Mouse (Mus musculus): ENCODE results near the gene Mcf2l. TPM values are rescaled to one million over a fixed set of nuclear protein-coding genes. Genes with fewer than 3 reads are reported as not detected.

Mcf2l gene
- polyA plus RNA-seq, 1 experiment from 2014 or later = 158 TPM

DNA sequence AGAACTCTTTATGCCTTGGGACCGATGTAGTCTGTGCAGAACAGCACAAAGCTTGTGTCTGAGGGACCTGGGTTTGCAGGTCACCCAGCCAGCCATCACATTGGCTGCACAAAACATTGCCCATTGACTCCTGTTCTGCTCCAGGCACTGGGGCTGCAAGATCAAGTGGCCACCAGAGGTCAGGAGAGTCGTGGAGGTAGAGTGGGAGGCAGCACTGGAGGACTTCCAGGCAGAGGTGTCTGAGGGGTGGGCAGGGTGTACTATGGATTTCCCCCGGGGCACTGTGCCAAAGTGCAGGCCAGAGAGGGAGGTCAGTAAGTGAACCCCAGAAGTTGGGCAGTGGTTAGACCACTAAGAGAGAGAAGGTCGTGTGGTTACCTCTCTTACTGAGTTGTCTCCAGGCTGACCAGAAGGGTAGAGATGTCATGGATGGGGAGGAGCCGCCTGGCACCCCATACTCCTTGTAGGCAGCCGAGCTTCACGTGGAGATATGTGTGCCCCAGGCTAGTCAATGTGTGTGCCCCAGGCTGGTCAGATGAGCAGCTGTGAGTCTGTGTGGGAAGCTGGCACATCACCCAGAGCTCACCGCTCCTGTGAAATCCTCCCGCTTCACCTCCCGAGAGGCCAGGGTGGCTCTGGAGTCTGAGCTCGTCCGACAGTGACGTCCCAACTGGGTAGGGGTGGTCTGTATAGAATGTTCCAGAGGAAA is 115.3 kb downstream of the Mcf2l start:
- H3K4me1 ChIP-seq (replicated peaks; ENCODE audit: control insufficient read depth, insufficient read depth, low read length) = no peaks in the 10 kb centered on the region
- ATAC-seq (ENCODE audit: low FRiP score) (no peak), DNase-seq (ENCODE audit: low spot score) (no peak)
- no peak overlapping the region for H3K4me2 ChIP-seq (replicated peaks)
- H3K36me3 ChIP-seq (replicated peaks; ENCODE audit: control insufficient read depth, insufficient read depth) = peaks cover 77% of the 10 kb centered on the region
- no peaks in the 10 kb centered on the region for H3K27me3 ChIP-seq (ENCODE audit: control insufficient read depth, insufficient read depth, low read length)
- H3K9me3 ChIP-seq (ENCODE audit: control insufficient read depth, low read length) = no peaks in the 10 kb centered on the region
- H3K4me3 ChIP-seq (replicated peaks; ENCODE audit: low read length) = no peak overlapping the region
- H3K27ac ChIP-seq = no peak overlapping the region
- WGBS = 76% methylated on average over 13 of the region's 13 CpGs
- H3K9ac ChIP-seq = no peak overlapping the region

DNA sequence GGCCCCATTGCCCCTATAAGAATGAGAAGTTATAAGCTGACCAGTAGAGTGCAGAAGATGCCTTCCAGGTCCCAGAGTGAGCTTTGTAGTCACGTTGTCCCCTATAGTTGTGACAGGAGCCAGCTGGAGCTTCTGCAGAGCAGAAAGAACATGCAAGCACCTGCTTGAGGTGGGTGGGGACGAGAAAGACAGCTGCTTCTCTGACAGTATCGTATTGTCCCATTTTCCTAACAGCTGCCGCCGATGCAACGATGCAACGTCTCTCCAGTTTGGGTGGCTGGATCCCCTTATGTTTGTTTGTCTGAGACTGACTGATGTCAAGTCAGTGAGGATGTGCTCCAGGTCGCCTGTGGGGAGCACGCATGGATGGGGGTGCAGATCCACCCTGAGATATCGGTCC is 117.8 kb downstream of the Mcf2l start:
- Histone ChIP-seq H3K4me2 (replicated peaks) (no peak overlapping the region), H3K27me3 (ENCODE audit: control insufficient read depth, insufficient read depth, low read length) (no peaks in the 10 kb centered on the region), H3K4me3 (replicated peaks; ENCODE audit: low read length) (no peak overlapping the region), H3K9ac (no peak overlapping the region), H3K9me3 (ENCODE audit: control insufficient read depth, low read length) (no peaks in the 10 kb centered on the region), H3K36me3 (replicated peaks; ENCODE audit: control insufficient read depth, insufficient read depth) (peaks cover 77% of the 10 kb centered on the region), H3K4me1 (replicated peaks; ENCODE audit: control insufficient read depth, insufficient read depth, low read length) (no peaks in the 10 kb centered on the region), H3K27ac (no peak overlapping the region)
- DNase-seq (ENCODE audit: low spot score) = no peak
- 78% methylated on average over 10 of the region's 10 CpGs for WGBS
- no peak for ATAC-seq (ENCODE audit: low FRiP score)

DNA sequence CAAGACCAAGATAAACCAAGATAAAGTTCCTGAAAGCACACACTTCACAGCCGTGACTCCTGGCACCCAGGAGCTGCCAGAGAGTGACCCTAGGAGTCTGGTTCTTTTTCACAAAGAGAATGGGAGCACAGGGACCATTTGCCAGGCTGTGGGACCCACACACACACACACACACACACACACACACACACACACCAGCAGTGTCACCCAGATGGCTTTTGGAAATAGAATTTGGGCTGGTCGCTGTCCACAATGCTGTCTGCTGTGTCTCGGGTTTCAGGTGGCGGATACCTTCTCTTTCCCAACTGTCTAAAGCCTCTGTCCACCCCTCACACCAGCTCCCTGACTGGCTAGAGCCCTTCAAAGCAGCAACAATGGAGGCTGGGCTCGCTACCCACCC is 120.9 kb downstream of the Mcf2l start:
- Histone ChIP-seq H3K4me2 (replicated peaks) (no peak overlapping the region), H3K9ac (no peak overlapping the region), H3K36me3 (replicated peaks; ENCODE audit: control insufficient read depth, insufficient read depth) (peaks cover 87% of the 10 kb centered on the region), H3K27ac (no peak overlapping the region), H3K4me1 (replicated peaks; ENCODE audit: control insufficient read depth, insufficient read depth, low read length) (no peaks in the 10 kb centered on the region), H3K9me3 (ENCODE audit: control insufficient read depth, low read length) (no peaks in the 10 kb centered on the region), H3K4me3 (replicated peaks; ENCODE audit: low read length) (no peak overlapping the region), H3K27me3 (ENCODE audit: control insufficient read depth, insufficient read depth, low read length) (no peaks in the 10 kb centered on the region)
- ATAC-seq (ENCODE audit: low FRiP score) (no peak), DNase-seq (ENCODE audit: low spot score) (no peak)
- whole genome bisulfite sequencing = 91% methylated on average over 5 of the region's 5 CpGs

DNA sequence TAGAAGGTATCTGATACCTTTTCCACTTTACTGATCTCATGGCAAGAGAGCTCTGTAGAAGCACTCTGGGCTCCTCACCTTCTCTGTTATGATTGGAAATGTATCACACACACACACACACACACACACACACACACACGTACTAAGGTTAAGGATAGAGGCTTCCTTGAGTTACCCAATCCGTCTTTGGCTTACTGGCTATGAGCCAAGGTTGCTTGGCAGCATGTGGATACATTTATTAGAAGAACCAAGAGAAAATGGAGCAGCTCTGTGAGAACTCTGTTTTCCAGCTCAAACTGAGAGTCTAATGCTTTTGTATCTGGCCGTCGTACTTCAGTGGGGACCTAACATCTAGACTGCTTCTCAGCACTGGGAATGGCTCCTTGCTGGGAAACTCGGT is 121.9 kb downstream of the Mcf2l start:
- Histone ChIP-seq H3K27me3 (ENCODE audit: control insufficient read depth, insufficient read depth, low read length) (no peaks in the 10 kb centered on the region), H3K4me2 (replicated peaks) (no peak overlapping the region), H3K36me3 (replicated peaks; ENCODE audit: control insufficient read depth, insufficient read depth) (peaks cover 89% of the 10 kb centered on the region), H3K9me3 (ENCODE audit: control insufficient read depth, low read length) (no peaks in the 10 kb centered on the region), H3K27ac (no peak overlapping the region), H3K9ac (no peak overlapping the region), H3K4me1 (replicated peaks; ENCODE audit: control insufficient read depth, insufficient read depth, low read length) (no peaks in the 10 kb centered on the region), H3K4me3 (replicated peaks; ENCODE audit: low read length) (no peak overlapping the region)
- WGBS = 58% methylated on average over 5 of the region's 5 CpGs
- ATAC-seq (ENCODE audit: low FRiP score) (no peak), DNase-seq (ENCODE audit: low spot score) (peak; percentile 28)

DNA sequence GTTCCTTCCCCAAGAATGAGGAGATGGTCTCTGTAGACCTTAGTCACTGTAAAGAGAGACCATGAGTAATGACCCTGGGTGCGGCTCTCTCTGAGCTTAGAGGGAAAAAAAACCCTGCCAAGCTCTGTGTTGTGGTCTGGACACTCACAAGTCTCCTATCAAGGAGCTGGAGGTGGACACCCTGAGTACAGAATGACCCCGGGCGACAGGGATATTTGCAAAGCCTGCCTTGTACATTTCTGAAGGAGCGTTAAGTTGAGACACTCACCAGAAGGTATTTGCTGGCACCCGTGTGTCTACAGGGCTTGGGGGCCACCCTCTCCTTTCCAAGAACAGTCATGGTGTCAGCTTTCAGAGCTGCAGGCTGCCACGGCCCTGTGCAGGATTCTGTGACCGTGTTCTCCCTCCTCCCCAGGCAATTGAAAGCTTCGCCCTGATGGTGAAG is 123.2 kb downstream of the Mcf2l start:
- Histone ChIP-seq H3K9me3 (ENCODE audit: control insufficient read depth, low read length) (no peaks in the 10 kb centered on the region), H3K4me3 (replicated peaks; ENCODE audit: low read length) (no peak overlapping the region), H3K36me3 (replicated peaks; ENCODE audit: control insufficient read depth, insufficient read depth) (peaks cover 93% of the 10 kb centered on the region), H3K4me1 (replicated peaks; ENCODE audit: control insufficient read depth, insufficient read depth, low read length) (no peaks in the 10 kb centered on the region), H3K27me3 (ENCODE audit: control insufficient read depth, insufficient read depth, low read length) (no peaks in the 10 kb centered on the region), H3K9ac (no peak overlapping the region), H3K4me2 (replicated peaks) (no peak overlapping the region), H3K27ac (no peak overlapping the region)
- no peak for ATAC-seq (ENCODE audit: low FRiP score)
- 82% methylated on average over 8 of the region's 8 CpGs for WGBS
- no peak for DNase-seq (ENCODE audit: low spot score)

DNA sequence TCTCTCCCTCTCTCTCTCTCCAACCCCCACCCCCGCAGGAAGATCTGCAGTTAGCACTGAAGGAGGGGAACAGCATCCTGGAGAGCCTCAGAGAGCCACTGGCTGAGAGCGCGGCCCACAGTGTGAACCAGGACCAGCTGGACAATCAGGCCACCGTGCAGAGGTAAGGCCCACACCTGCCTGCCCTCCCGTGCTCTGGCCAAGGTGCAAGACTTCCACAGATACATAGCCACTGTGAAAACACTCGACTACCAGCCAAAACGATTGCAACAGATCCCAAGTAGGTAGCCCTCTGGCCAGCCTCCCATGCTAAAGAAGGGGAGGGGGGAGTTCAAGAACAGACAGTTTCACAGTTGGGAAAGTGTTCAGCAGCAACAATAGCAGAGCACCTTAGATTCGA is 124.7 kb downstream of the Mcf2l start:
- no peaks in the 10 kb centered on the region for H3K9me3 ChIP-seq (ENCODE audit: control insufficient read depth, low read length)
- ATAC-seq (ENCODE audit: low FRiP score) = no peak
- H3K9ac ChIP-seq = no peak overlapping the region
- DNase-seq (ENCODE audit: low spot score) = no peak
- H3K27ac ChIP-seq = no peak overlapping the region
- H3K36me3 ChIP-seq (replicated peaks; ENCODE audit: control insufficient read depth, insufficient read depth) = peaks cover 96% of the 10 kb centered on the region
- no peak overlapping the region for H3K4me2 ChIP-seq (replicated peaks)
- H3K27me3 ChIP-seq (ENCODE audit: control insufficient read depth, insufficient read depth, low read length) = no peaks in the 10 kb centered on the region
- H3K4me1 ChIP-seq (replicated peaks; ENCODE audit: control insufficient read depth, insufficient read depth, low read length) = no peaks in the 10 kb centered on the region
- WGBS = 82% methylated on average over 7 of the region's 8 CpGs
- no peak overlapping the region for H3K4me3 ChIP-seq (replicated peaks; ENCODE audit: low read length)

DNA sequence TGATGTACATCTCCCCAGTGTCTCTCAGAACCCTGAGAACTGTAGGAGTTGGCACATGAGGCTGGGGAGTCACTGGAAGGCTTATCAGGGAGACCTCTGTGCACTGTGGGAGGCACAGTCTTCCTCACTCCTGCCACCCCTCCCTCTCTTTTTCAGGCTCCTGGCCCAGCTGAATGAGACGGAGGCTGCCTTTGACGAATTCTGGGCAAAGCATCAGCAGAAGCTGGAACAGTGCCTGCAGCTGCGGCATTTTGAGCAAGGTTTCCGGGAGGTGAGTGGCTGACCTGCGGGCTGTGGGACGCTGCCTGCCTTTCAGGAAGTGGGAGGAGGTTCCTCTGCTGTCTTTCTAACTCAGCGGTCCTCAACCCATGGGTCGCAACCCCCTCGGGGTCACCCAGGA is 126.2 kb downstream of the Mcf2l start:
- Histone ChIP-seq H3K4me2 (replicated peaks) (no peak overlapping the region), H3K27ac (no peak overlapping the region), H3K4me3 (replicated peaks; ENCODE audit: low read length) (no peak overlapping the region), H3K9ac (no peak overlapping the region), H3K27me3 (ENCODE audit: control insufficient read depth, insufficient read depth, low read length) (no peaks in the 10 kb centered on the region), H3K4me1 (replicated peaks; ENCODE audit: control insufficient read depth, insufficient read depth, low read length) (no peaks in the 10 kb centered on the region), H3K36me3 (replicated peaks; ENCODE audit: control insufficient read depth, insufficient read depth) (peaks cover 96% of the 10 kb centered on the region), H3K9me3 (ENCODE audit: control insufficient read depth, low read length) (no peaks in the 10 kb centered on the region)
- ATAC-seq (ENCODE audit: low FRiP score) (no peak), DNase-seq (ENCODE audit: low spot score) (no peak)
- WGBS = 82% methylated on average over 9 of the region's 9 CpGs

DNA sequence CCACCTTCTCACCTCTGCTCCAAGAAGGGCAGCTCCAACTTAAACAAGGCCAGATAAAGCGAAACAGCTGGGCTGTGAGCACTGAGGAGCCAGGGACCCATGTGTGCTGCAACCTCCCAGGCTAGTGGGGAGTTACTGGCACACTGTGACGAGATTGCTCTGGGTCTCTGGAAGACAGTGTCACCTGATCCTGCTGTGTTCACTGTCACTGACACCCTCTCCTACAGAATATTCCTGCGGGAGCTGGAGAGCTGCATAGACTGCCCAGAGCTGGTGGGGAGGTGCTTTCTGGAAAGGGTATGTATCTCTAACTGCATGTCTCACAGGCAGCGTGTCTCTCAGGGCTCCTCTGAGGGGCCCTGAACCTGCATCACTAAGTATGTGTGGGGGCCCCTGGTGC is 133.9 kb downstream of the Mcf2l start:
- DNase-seq (ENCODE audit: low spot score) = no peak
- H3K27ac ChIP-seq = no peak overlapping the region
- peaks cover 100% of the 10 kb centered on the region for H3K36me3 ChIP-seq (replicated peaks; ENCODE audit: control insufficient read depth, insufficient read depth)
- 90% methylated on average over 4 of the region's 4 CpGs for WGBS
- no peak overlapping the region for H3K4me2 ChIP-seq (replicated peaks)
- H3K4me1 ChIP-seq (replicated peaks; ENCODE audit: control insufficient read depth, insufficient read depth, low read length) = no peaks in the 10 kb centered on the region
- no peak overlapping the region for H3K9ac ChIP-seq
- no peaks in the 10 kb centered on the region for H3K27me3 ChIP-seq (ENCODE audit: control insufficient read depth, insufficient read depth, low read length)
- H3K4me3 ChIP-seq (replicated peaks; ENCODE audit: low read length) = no peak overlapping the region
- no peak for ATAC-seq (ENCODE audit: low FRiP score)
- H3K9me3 ChIP-seq (ENCODE audit: control insufficient read depth, low read length) = no peaks in the 10 kb centered on the region

DNA sequence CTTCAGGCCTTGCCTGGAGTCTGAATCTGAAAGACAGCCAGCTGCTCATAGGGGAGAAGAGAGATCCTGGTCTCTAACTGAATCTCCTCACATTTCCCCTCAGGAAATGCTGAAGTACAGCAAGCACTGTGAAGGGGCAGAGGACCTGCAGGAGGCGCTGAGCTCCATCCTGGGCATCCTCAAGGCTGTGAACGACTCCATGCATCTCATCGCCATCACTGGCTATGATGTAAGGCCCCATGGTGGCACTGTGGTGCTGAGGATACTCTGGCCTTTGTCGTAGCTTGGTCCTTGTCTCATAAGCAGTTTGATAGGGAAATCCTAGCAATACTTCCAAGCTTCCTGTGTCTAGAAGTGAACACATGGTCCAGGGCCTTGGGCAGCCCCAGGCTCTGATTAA is 136.7 kb downstream of the Mcf2l start:
- no peak for DNase-seq (ENCODE audit: low spot score)
- no peak overlapping the region for H3K9ac ChIP-seq
- H3K27ac ChIP-seq = no peak overlapping the region
- no peak for ATAC-seq (ENCODE audit: low FRiP score)
- 74% methylated on average over 4 of the region's 4 CpGs for WGBS
- H3K4me1 ChIP-seq (replicated peaks; ENCODE audit: control insufficient read depth, insufficient read depth, low read length) = no peaks in the 10 kb centered on the region
- no peak overlapping the region for H3K4me3 ChIP-seq (replicated peaks; ENCODE audit: low read length)
- H3K9me3 ChIP-seq (ENCODE audit: control insufficient read depth, low read length) = no peaks in the 10 kb centered on the region
- H3K27me3 ChIP-seq (ENCODE audit: control insufficient read depth, insufficient read depth, low read length) = no peaks in the 10 kb centered on the region
- H3K36me3 ChIP-seq (replicated peaks; ENCODE audit: control insufficient read depth, insufficient read depth) = peaks cover 100% of the 10 kb centered on the region
- no peak overlapping the region for H3K4me2 ChIP-seq (replicated peaks)

DNA sequence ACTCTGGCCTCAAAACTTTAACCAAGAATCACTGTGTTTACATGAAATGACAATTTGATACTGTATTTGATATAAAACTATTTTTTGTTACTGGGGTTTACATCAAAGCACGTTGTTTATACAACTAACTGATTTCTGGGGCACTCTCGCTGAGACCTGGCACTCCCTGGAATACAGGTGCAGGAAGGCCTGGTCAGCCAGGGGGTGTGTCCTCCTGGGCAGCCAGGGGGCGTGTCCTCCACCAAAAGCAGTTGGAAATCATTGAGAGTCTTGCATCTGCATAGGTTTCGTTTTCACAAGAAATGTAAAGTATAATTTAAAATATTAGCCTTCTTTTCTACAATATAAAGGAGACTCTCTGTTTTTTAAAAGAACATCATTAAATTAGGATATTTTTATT is 146.0 kb downstream of the Mcf2l start:
- Histone ChIP-seq H3K9me3 (ENCODE audit: control insufficient read depth, low read length) (no peaks in the 10 kb centered on the region), H3K4me2 (replicated peaks) (no peak overlapping the region), H3K27me3 (ENCODE audit: control insufficient read depth, insufficient read depth, low read length) (no peaks in the 10 kb centered on the region), H3K4me3 (replicated peaks; ENCODE audit: low read length) (no peak overlapping the region), H3K27ac (no peak overlapping the region), H3K36me3 (replicated peaks; ENCODE audit: control insufficient read depth, insufficient read depth) (peaks cover 73% of the 10 kb centered on the region), H3K4me1 (replicated peaks; ENCODE audit: control insufficient read depth, insufficient read depth, low read length) (no peaks in the 10 kb centered on the region), H3K9ac (no peak overlapping the region)
- no peak for DNase-seq (ENCODE audit: low spot score)
- no peak for ATAC-seq (ENCODE audit: low FRiP score)
- WGBS = 68% methylated on average over 4 of the region's 4 CpGs

Measured in hindbrain, embryonic 14.5 days (tissue).